Mouse (Mus musculus): ENCODE data around the gene Adgrf4.

- TF ChIP-seq CTCF (IDR thresholded peaks at IDR 0.05; ENCODE audit: low read depth, low read length) (no peak), POLR2A (IDR thresholded peaks at IDR 0.05; ENCODE audit: insufficient read depth, low read length) (no peak), EP300 (IDR thresholded peaks at IDR 0.05; ENCODE audit: insufficient read depth, low read depth, low read length) (no peak)
Observed at GRCm38 (mm10) chr17:42630206-42630605, 61.9 kb downstream of the Adgrf4 start.

Data from ES-Bruce4 (cell line).